In genomic region chr3:98027371-98027774, GRCm38 (mm10) we compare ENCODE assay signal across 15 mouse cellular contexts. TPM values are rescaled to one million over a fixed set of nuclear protein-coding genes. Genes with fewer than 3 reads are reported as not detected.
DNase-seq lines count a peak whose midpoint lies in the region; ATAC-seq lines count a peak whose summit lies in the region.
"Had no signal": no experiment of that assay in that cellular context is flagged by ENCODE, and none has a peak within 500 bp of the region (broad histone marks: within the 10 kb centered on the region; RNA-seq: fewer than 3 reads in every experiment).

No protein-coding gene starts in this region.

- no peak overlapping the region for H3K4me3 ChIP-seq in heart, embryonic 15.5 days
- H3K4me3 ChIP-seq: forebrain, embryonic 10.5 days; limb, embryonic 10.5 days; midbrain, embryonic 12.5 days had no signal

- 18% methylated on average over 3 of the region's 3 CpGs for WGBS in heart, embryonic 15.5 days

- H3K27me3 ChIP-seq in heart, embryonic 15.5 days = no peaks in the 10 kb centered on the region
- H3K27me3 ChIP-seq: Patski had no signal

- no peaks in the 10 kb centered on the region for H3K36me3 ChIP-seq in heart, embryonic 15.5 days
- H3K36me3 ChIP-seq: forebrain, embryonic 10.5 days; limb, embryonic 10.5 days; midbrain, embryonic 12.5 days had no signal

- peak; percentile 73 for DNase-seq in kidney, postnatal 10 days
- no peak for DNase-seq in kidney, adult 18-20 months
- DNase-seq in 3T3-L1 (ENCODE audit: low read depth, low spot score) (peak; percentile 79), NIH3T3 (ENCODE audit: low read depth) (peak; percentile 52)
- no peak for DNase-seq in right cerebral cortex, postnatal 4 days
- DNase-seq in cerebellum, postnatal 14 days = no peak
- DNase-seq: cerebellum, adult 9-11 months; retina, postnatal 1 day had no signal

- H3K4me1 ChIP-seq in heart, embryonic 15.5 days (replicated peaks) = peaks cover 76% of the 10 kb centered on the region

- no peak for ATAC-seq in heart, embryonic 15.5 days (replicated peaks; ENCODE audit: insufficient number of reproducible peaks, insufficient read depth, low FRiP score, low read depth)
- no peak for ATAC-seq in granulocyte monocyte progenitor cell, adult 5-6 weeks (replicated peaks; ENCODE audit: poor library complexity, severe bottlenecking)
- ATAC-seq: intestine, postnatal 0 days; Patski had no signal

- H3K9ac ChIP-seq in heart, embryonic 15.5 days = no peak overlapping the region
- H3K9ac ChIP-seq: midbrain, embryonic 12.5 days had no signal

- no peaks in the 10 kb centered on the region for H3K9me3 ChIP-seq in heart, embryonic 15.5 days (replicated peaks)
- H3K9me3 ChIP-seq: forebrain, embryonic 10.5 days; limb, embryonic 10.5 days; midbrain, embryonic 12.5 days had no signal

- no peak overlapping the region for H3K4me2 ChIP-seq in heart, embryonic 15.5 days
- H3K4me2 ChIP-seq: midbrain, embryonic 12.5 days had no signal

- H3K27ac ChIP-seq in heart, embryonic 15.5 days = peak overlapping the region; percentile 98
- H3K27ac ChIP-seq: limb, embryonic 10.5 days; midbrain, embryonic 12.5 days had no signal

RNA-seq across cellular contexts. Expression of gene Notch2, which starts 14.0 kb away (rescaled TPM):
- polyA plus RNA-seq in heart, embryonic 15.5 days (2015; fragmentation: Nextera tagmentation; extraction: Ambion mirVana) = 11.5 and 15.7 TPM in 2 replicates
- 27.9 TPM in 2 replicates for total RNA-seq in granulocyte monocyte progenitor cell, adult 5-6 weeks (2014; fragmentation: Nextera tagmentation)
- 23.1 and 31.3 TPM in 2 replicates for total RNA-seq in granulocyte monocyte progenitor cell, adult 5-6 weeks (2017)

Comparison
In these comparisons a context has a peak if more than half of its experiments do, and no peak if none do; other contexts are left out.
1. DNase-seq: peak in kidney, postnatal 10 days (single experiment), 3T3-L1 (single experiment) and NIH3T3 (single experiment); none in kidney, adult 18-20 months (single experiment), right cerebral cortex, postnatal 4 days (single experiment) and cerebellum, postnatal 14 days (0 of 2).